Mouse (Mus musculus) lung, postnatal 14 days (tissue): ENCODE data around the gene Agpat1.

Experiments
- DNase-seq: peaks from one replicate; pipeline ENCODE4 v3.0.0; 2021

Agpat1 gene

DNA sequence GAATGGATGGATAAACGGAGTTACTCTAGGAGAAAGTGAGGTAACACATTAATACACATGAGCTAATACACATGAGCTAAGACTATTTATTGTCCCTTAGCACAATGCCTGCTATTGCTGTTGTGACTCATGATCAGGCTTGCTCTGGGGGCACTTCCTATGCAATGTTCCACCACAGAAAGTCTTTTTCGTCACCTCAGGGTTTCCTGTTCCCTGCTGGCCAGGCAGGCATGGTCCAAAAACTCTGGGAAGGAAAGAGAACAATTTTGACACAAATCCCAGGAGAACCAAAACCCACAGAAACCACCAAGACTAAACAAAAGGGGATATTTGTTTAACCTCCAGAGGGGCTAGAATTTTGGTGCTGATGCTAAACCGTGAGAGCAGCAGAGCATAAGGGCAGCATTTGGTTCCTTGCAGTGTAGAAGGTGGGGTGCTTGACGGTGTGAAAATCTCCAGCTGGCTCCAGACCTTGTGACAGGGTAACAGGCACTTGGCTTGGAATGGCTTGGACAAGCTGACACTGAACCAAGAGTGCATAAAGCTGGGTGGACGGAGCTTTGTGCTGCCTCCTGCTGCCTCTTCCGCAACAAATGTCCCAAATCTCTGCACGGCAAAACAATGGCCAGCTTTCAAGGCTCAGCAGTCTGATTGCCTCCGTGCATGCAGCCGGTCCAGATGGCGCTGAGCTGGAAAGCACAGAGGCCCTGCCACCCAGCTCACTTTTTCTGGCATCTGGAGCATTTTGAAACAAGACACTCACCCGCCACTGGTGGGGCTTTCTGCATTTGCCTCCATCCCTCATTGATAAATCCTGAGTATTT lies 36.9 kb downstream of the Agpat1 start:
- no peak for DNase-seq

GRCm38 (mm10) chr17:34641945-34642344 lies 37.9 kb downstream of the Agpat1 start:
- no peak for DNase-seq

- DNase-seq, result no peak
Observed at GRCm38 (mm10) chr17:34643379-34643778, 39.3 kb downstream of the Agpat1 start.

DNA sequence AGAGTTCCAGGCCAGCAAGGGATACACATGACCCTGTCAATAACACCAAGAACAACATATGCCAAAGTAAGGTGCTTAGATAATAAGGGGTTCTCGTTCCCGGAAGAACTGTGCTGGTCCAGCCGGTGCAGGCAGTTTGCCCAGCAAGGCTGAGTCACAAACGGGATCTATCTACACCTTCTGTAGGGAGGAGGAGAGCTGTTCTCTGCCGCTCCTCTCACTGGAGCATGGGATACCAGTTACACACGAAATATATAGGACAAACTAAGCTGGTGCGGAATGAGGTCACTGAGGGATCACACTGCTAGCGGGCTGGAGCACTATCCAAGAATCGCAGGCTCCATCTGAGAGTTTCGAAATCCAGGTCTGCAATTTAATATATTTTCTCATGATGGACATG lies 39.9 kb downstream of the Agpat1 start:
- DNase-seq, result no peak

DNA sequence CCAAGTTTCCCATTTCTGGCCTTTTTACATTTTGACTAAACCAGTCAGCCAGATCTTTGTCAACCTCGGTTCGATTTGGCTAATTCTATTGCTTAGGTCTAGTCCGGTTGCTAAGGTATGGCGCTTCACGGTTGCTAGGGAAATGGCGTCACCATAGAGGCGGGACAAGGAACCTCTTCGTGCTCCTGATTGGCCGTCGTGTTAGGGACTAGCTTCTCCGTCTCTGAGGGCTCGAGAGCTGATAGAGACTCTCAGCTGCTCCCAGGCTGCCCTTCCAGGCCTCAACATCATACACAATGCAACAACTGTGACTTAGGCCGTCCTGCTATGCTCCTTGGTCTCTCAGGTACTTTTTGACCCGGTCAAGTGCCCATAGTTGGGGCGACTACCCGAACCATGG lies 40.5 kb downstream of the Agpat1 start, which contains the start of gene Fkbpl:
Gene Fkbpl, plus strand, starts transcription at position 157 of the 400 bp plus-strand sequence.
- DNase-seq, result peak; percentile 98

DNA sequence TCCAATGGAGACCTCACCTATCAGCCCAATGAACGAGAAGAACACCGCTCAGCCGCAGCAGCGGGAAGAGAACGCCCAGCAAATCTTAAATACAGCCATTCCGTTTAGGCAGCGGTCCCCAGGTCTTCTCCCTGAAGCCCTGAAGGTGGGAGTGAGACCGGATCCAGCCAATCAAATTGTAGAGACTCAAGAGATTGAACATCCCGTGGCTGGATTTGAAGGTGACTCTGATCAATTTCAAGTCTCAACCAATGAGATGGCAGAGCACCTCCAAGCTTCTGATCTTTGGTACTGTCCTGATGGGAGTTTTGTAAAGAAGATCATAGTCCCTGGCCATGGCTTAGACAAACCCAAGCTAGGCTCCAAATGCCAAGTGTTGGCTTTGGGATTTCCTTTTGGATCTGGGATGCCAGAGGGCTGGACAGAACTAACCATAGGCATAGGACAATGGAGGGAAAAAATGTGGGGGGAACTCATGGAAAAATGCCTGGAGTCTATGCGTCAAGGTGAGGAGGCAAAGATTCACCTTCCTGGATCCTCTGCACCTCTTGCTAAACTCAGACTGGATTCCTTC lies 41.3 kb downstream of the Agpat1 start:
- DNase-seq, result no peak

GRCm38 (mm10) chr17:34645831-34646511 lies 41.9 kb downstream of the Agpat1 start:
- no peak for DNase-seq

GRCm38 (mm10) chr17:34646906-34647787 lies 43.1 kb downstream of the Agpat1 start, which contains the start of gene Atf6b:
Gene Atf6b (plus strand): TSS chr17:34647146.
- DNase-seq, result peak; percentile 92

GRCm38 (mm10) chr17:34648141-34648890 lies 44.3 kb downstream of the Agpat1 start:
- no peak for DNase-seq

- DNase-seq, result no peak
Observed at GRCm38 (mm10) chr17:34649106-34649864, 45.2 kb downstream of the Agpat1 start.

DNA sequence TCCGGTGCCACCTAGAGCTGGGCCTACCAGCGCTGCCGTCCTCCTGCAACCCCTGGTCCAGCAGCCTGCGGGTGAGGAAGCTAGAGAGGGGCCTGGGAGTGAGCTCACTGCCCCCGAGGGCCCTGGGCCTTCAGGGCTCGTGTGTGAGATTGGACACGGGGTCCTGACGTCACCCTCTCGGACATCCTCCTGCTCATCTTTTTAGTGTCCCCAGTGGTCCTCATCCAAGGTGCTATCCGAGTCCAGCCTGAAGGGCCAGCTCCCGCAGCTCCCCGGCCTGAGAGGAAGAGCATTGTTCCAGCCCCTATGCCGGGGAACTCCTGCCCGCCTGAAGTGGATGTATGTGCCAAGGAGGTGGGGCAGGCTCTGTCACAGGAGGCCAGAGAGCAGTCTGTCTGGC lies 46.7 kb downstream of the Agpat1 start:
- no peak for DNase-seq

DNA sequence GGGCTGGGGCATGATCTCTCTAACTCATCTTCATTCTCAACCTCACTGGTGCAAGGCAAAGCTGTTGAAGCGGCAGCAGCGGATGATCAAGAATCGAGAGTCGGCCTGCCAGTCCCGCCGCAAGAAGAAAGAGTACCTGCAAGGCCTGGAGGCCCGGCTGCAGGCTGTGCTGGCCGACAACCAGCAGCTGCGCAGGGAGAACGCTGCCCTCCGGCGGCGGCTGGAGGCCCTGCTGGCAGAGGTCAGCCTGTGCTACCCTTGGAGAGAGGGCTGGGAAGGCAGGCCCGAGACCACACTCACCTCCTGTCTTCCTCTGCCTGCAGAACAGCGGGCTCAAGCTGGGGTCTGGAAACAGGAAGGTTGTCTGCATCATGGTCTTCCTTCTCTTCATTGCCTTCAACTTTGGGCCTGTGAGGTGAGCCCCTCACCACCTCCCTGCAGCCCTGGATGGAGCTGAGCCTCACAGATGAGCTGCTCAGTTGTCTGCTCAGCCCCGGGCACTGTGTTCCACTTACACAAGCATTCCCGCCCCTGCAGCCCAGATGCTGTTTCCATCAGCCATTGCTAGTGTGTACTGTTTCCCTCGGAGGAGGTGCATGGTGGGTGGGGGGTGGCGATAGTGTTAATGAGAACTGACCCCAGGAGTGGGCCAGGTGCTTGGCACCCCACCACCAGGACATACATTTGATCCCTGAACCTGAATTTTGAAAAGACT lies 47.6 kb downstream of the Agpat1 start:
- DNase-seq, result no peak

- DNase-seq, result no peak
Observed at GRCm38 (mm10) chr17:34652546-34652945, 48.5 kb downstream of the Agpat1 start.

DNA sequence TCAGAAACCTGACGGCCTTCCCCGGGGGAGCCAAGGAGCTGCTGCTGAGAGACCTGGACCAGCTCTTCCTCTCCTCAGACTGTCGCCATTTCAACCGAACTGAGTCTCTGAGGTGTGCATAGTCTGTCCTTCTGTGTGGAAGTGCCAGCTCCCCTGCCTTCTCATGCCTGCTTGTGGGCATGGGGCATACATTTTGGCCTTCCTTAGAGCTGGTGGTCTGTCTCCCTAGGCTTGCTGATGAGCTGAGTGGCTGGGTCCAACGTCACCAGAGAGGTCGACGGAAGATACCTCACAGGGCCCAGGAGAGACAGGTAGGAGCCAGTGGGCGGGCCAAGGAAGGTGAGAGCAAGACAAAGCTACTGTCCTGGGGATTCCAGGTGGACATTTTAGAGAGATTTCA lies 48.9 kb downstream of the Agpat1 start:
- no peak for DNase-seq

DNA sequence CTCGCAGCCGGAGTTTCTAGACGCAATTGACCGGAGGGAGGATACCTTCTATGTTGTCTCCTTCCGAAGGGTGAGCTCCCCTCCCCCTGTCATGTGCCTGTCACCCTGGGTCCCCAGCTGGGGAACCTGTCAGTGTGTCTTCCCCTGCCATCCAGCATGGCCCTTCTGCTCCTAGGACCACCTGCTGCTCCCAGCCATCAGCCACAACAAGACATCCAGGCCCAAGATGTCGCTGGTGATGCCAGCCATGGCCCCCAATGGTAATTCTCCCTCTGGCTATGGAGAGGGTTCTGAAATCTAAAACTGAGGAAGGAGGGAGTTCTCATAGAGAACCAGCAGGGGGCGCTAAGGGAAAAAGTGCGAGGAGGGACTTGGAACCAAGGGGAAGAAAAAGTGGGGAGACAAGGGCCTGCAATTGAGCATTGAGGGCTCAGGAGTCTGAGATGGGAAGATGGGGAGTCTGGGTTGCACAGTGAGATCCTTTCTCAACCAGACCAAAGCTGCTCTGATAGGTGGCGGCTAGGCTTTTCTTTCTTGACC lies 49.8 kb downstream of the Agpat1 start:
- DNase-seq, result peak; percentile 85

DNA sequence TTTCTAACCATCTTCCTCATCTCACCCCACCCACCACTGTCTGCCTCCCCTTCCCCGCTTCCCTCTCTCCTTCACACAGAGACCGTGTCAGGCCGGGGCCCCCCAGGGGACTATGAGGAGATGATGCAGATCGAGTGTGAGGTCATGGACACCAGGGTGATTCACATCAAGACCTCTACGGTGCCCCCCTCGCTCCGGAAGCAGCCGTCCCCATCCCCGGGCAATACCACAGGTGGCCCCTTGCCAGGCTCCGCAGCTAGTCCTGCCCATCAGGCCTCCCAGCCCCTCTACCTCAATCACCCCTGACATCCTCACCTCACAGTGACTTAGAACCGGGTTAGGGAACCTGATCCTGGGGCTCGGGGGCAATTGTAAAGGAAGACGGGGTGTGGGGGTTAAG lies 50.3 kb downstream of the Agpat1 start:
- DNase-seq, result no peak

DNA sequence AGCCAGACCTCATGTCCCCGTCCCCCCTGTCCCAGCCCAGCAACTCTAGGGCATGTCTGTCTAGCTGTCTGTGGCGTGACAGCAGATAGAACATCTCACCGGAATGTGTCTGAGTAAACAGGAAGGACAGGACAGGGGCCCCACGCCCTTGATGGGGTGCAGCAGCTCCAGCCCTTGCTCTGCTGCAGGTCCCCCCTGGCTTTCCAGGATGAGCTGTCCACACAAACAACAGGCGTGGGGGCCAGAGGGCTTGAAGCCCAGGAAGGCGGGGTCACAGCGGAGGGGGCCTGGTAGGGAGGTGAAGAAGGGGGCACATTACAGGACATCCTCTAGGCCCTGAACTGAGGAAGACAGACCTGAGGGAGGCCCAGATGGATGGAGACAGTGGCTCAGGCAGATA lies 51.1 kb downstream of the Agpat1 start:
- peak; percentile 72 for DNase-seq

DNA sequence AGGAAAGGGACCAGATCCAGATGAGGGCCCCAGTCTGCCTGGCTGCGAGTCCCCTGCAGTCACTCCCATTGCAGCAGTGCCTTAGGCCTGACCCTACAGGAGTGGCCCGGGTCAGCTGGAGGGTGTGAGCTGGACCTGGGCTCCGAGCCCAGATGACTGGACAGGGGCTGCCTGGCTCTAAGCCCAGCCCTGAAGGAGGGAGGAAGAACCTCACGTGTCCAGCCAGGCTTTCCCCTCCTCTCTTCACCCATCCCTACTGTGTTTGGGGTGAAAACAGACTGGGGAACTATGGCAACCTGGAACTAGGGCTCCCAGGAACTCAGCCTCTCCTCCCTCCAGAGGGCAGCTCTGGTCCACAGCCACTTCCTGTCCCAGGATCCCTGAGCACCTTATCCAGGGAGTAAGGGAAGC lies 51.5 kb downstream of the Agpat1 start:
- peak; percentile 91 for DNase-seq

GRCm38 (mm10) chr17:34656666-34657065 lies 52.6 kb downstream of the Agpat1 start:
- DNase-seq, result no peak

GRCm38 (mm10) chr17:34657271-34657670 lies 53.2 kb downstream of the Agpat1 start:
- no peak for DNase-seq
